Mouse (Mus musculus): ENCODE data around the gene Hspb1. TPM values are rescaled to one million over a fixed set of nuclear protein-coding genes. Genes with fewer than 3 reads are reported as not detected.

Gene Hspb1
- total RNA-seq, 2 experiments from 2014 or later, result 6.9 to 9.4 TPM

DNA sequence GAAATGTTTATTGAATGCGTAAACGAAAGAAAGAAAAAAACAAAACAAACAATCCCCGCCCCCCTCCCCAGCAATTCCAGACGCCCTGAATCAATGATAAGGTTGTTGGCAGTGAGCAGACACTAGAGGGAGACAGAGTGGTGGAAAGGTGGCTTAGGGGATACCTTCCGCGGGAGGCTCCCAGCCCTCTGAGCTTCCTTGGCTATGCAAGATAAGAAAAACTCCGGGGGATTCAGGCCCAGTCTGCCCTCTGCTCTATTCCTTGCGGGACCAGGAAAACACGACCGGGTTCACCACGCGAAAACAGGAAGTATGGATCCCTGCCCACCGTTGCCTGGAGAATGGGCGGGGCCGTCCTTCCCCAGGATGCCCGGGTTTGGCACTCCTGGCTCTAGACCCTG, 9.9 kb upstream of the Hspb1 start:
- DNase-seq (ENCODE audit: low spot score in 2 of 2), result peak; percentile 62 to 66
- intact Hi-C loops (cut with DNase I), result loop anchor here (5.0 kb wide), 1 partner anchor 184 kb away; no protein-coding TSS in a partner anchor

DNA sequence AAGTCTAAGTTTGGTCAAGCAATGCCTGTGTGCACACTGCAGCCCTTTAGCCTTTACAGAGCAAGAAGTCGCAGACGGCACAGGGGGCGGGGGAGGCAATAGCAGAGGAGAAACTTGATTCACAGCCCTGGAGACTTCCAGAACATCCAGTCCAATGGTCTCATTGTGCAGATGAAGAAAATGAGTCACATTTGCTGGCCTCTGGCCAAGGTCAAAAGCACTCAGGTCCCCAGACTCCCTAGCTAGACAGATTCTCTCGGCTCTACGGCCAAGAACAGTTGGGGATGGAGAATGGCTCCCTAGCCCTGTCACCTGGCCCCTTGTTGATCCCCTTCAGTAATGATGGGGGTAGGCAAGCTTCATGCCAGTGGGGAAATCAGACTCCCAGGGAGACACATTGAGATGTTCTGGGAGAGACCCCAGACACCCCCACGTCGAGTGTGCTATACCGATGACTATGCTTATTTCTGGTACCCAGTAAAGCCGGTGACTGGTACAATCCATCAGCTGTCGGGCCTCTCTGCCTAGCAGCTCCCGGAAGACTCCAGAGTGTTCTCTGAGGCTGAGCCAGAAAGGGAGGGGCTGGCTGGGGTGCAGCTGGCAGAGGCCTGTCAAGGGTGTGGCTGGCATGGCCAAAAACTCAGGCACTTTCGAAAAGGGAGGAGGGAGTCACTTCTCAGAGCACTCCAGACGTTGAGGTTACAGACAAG, 8.1 kb upstream of the Hspb1 start:
- DNase-seq (ENCODE audit: low spot score in 2 of 2), result peak; percentile 45 to 73
- intact Hi-C loops (cut with DNase I), result loop anchor here (5.0 kb wide), 1 partner anchor 183 kb away; no protein-coding TSS in a partner anchor

DNA sequence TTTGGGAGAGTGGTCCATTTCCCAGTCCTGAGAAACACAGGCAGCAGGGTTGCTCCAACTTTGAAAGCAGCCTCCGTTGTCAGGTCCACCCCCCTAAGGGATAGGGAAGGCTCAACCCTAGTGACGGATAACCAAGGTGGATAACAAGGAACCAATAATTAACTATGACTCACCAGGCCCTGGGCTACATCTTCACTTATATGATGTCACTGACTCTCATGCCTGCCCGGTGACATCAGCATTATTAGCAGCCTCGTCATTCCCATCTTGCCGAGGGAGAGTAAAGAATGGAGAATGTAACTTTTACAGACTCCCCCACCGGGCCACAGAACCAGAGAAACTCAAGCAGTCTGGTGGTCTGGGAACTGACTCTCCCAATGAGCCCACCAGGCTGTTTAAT, 3.1 kb upstream of the Hspb1 start:
- DNase-seq (ENCODE audit: low spot score in 2 of 2), result no peak
- intact Hi-C loops (cut with DNase I), result no loop called here

DNA sequence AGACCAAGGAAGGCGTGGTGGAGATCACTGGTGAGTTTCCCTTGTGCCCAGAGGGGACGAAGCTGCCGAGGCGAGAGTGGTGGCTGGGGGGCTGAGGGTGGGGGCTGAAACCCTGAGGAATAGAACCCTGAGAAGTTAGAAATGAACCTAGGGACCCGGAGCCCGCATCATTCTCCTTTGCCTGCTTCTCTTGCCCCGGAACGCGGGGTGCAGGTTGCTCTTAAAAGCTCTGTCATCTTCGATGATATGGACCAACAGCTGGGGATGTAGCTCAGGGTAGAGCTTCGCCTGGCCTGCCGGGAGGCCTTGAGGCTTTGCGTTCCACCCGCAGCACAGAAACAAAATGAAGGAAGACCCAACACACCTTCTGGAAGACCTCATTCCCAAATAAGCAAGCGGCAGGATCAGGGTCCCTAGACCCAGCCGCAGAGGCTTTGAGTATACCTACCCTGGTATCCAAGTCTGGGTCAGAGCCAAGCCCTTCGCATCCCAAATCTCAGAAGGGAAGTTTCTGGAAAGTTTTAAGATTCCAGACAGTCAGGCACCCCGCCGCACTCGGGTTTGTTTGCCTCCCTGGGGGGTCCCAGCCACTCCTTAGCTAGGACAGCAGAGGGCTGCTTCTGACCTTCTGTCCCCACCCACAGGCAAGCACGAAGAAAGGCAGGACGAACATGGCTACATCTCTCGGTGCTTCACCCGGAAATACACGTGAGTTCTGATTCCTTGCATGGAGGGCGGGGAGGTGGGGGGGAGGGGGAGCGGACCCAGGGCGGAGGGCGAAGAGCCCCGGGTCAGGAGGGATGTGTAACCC, 891 bp downstream of the Hspb1 start:
- no peak for DNase-seq (ENCODE audit: low spot score in 2 of 2)
- intact Hi-C loops (cut with DNase I), result no loop called here

DNA sequence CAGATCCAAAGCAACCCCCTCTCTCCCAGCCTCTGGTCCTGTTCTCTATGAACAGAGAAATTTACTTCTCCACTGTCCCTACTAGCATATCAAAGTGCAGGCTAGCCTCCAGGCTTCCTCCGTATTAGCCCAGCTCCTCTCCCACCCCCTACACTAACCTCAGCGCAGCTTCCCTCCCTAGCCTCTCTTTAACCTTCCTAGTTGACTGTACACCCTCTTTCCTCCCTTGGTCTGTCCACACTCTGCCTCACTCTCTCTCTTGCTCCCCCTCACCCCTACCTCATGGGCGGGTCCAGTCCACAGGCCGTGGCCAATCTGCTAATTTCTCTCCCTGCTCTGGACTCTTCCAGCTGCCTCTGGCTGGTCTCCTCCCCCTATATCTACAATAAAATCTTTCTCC, 2.6 kb downstream of the Hspb1 start:
- DNase-seq (ENCODE audit: low spot score in 2 of 2), result no peak
- intact Hi-C loops (cut with DNase I), result no loop called here

DNA sequence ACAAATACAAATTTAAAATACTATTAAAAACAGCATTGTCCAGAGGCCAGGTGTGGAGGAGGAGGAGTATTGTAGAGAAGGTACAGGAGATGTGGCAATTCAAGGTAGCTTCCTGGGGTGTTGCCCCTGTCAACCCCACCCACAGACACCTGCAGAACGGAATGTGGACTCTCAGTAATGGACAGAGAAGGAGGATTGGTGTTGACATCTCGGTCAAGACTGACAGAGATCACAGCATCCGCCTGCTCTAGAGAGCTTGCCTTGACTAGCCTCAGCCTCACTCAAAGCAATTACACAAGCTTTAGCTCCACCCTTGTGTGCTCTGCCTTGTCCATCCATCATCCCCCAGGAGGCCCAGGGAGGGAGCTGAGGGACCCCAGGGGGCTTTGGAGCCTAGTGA, 3.2 kb downstream of the Hspb1 start:
- DNase-seq (ENCODE audit: low spot score in 2 of 2), result no peak
- intact Hi-C loops (cut with DNase I), result no loop called here

DNA sequence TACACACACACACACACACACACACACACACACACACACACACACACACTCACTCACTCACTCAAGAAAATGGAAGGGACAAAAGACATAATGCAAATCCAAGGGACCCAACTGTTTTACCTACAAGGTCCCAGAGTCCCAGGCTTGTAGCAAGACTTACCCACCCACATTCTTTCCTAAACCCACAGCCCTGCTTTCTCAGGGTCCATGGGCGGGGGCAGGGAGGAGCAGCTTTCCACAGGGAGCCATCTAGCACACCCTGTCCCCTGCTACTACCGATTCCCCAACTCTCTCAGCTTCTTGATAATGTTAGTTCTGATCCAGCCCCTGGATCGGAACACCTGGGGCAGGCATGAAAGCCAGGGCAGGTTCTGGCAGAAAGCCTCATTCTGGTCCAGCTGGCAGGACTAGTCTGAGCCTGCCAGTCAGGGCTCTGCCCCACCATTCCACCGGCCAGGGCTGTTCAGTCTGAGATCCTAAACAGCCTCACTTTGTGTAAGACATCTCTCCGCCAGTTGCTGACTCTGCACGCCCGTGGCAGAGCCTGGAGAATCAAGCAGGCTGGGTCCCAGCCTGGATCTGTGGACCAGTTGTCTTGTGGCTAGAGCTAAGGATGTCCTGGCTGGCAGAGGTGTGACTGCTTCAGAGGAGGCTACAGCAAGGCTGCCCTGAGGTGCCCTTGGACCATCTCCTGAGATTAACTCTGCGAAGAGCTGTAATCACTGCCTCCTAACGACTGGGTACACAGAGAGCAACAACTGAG, 5.1 kb downstream of the Hspb1 start:
- intact Hi-C loops (cut with DNase I), result no loop called here
- no peak for DNase-seq (ENCODE audit: low spot score in 2 of 2)

DNA sequence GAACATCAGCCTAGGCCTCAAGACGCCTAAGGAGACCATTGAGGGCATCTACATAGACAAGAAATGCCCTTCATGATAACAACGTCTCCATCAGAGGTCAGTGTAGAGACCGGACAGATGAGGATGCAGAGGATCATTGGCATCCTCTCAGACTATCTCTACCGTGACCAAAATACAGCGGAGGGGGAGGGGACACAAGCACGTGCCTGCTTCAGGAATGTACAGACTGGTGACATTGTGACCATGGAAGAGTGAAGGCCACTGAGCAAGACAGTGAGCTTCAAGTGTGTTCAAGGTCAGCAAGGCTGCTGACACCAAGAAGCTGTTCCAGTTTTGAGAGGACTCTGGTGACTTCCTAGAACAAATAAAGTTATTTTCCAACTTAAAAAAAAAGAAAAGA, 7.2 kb downstream of the Hspb1 start:
- intact Hi-C loops (cut with DNase I), result no loop called here
- DNase-seq (ENCODE audit: low spot score in 2 of 2), result no peak

DNA sequence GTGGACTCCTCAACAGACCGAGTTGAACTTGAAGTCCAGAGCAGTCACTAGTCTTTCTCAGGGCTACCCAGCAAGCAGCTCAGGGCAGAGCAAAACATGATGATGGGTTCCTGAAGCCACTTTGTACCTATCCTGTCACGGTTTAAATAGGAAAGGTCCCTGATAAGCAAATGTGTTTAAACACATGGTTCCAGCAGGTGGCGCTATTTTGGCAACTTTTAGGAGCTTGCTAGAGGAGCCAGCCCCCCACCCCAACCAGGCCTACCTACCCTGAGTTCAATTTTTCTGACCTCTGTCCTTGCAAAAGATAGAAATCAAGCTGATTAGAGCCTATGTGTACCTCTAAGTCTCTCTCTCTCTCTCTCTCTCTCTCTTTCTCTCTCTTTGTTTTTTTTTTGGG, 10.3 kb downstream of the Hspb1 start:
- intact Hi-C loops (cut with DNase I), result no loop called here
- DNase-seq (ENCODE audit: low spot score in 2 of 2), result peak in 1 of 2 experiments; percentile 65

DNA sequence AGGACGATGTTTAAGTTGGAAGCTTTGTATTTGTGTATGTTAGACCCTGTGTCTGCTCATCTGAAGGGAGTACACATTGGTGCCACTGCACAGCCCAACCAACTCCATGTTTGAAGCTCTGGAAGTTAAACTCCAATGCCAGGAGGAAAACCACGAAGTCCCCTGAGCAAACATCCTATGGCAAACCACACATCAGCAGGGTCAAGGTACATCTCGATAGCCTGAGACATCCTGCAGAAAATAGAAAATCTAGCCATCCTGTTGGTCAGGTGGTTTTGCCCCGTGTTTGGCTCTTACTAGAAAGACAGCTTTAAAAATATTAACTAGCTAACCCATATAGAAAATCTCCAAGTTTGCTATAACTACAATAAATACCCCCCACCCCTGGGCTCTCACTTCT, 11.3 kb downstream of the Hspb1 start:
- intact Hi-C loops (cut with DNase I), result no loop called here
- no peak for DNase-seq (ENCODE audit: low spot score in 2 of 2)

DNA sequence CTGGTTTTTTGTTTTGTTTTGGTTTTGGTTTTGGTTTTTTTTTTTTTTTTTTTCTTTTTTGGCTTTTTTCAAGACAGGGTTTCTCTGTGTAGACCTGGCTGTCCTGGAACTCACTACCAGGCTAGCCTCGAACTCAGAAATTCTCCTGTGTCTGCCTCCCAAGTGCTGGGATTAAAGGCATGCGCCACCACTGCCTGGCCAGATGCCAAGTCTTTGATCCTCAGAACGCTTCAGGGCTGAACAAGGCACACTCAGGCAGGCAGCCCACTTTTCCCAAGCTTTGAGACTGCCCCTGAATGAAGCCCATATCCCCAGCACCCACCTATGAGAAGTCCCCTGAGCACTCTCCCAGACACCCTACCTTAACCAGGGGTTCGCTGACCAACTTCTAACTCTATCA, 12.1 kb downstream of the Hspb1 start:
- intact Hi-C loops (cut with DNase I), result loop anchor here (5.0 kb wide), 2 partner anchors 62 to 162 kb away; no protein-coding TSS in a partner anchor

DNA sequence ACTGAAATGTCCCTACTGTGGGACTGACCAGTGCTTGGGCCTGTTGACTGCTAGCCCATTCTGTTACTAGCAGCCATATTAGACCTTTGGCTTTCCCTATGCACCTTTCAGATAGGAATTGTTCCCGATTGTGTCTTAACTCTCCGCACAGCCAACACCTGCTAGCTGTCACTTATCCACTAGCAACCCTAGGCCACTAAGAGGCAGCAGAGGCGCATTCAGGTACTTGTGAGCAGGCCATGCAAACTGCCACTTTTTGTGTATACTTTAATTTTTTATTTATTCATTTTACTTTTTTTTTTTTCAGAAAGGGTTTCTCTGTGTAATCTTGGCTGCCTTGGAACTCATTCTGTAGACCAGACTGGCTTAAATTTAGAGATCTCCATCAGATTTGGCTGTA, 13.0 kb downstream of the Hspb1 start:
- intact Hi-C loops (cut with DNase I), result loop anchor here (5.0 kb wide), 2 partner anchors 62 to 162 kb away; no protein-coding TSS in a partner anchor

More for the DNA sequence above, 12.1 kb downstream of the Hspb1 start:
- no peak for DNase-seq (ENCODE audit: low spot score in 2 of 2)

DNA sequence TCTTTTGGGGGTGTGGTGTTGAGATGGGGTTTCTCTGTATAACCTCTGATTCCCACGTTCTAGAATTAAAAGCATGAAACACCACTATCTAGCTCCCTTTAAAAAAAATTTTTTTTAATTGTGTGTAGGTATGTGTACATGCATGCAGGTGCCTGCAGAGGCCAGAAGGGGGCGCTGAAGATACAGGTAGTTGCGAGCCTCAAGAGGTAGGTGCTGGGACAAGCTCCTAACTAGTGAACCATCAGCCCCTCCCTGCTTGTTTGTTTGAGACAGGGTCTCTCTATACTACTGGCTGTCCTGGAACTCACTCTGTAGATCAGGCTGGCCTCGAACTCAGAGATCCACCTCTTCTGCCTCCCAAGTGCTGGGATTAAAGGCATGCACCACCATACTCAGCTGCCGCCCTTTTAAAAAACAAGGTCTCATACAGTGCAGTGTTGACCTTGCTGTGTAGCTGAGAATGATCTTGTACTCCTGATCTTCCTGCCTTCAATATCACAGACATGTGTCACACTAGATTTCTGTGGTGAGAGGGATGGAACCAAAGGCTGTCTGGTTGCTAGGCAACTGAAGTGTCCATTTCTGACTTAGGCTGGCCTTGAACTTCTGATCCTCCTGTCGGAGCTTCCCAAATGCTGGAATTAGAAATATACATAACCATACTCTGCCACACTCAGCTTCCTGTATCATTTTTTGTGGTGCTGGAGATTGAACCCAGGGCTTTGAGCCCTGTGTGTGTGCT, 13.8 kb downstream of the Hspb1 start:
- intact Hi-C loops (cut with DNase I), result loop anchor here (5.0 kb wide), 2 partner anchors 61 to 161 kb away; no protein-coding TSS in a partner anchor
- no peak for DNase-seq (ENCODE audit: low spot score in 2 of 2)

More for the DNA sequence above, 13.0 kb downstream of the Hspb1 start:
- no peak for DNase-seq (ENCODE audit: low spot score in 2 of 2)

DNA sequence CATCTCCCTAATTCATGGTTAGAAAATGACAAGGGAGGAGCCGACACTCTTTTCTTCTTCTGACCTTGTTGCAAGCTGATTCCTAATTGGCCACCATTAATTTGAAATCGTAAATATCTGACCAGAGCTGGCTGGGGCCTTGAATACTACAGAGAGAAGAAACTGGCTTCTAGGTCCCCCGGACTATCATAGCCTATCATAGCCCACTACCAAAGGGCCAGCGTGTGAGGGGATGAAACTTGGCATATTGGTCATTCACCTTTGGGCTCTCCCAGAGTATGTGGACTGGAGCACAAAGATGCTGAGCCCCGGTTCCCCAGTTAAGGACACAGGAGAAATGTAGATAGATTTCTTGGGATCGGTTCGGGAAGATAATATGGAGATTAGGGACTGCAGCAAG, 15.3 kb downstream of the Hspb1 start:
- no peak for DNase-seq (ENCODE audit: low spot score in 2 of 2)
- intact Hi-C loops (cut with DNase I), result loop anchor here (5.0 kb wide), 2 partner anchors 59 to 159 kb away; no protein-coding TSS in a partner anchor

DNA sequence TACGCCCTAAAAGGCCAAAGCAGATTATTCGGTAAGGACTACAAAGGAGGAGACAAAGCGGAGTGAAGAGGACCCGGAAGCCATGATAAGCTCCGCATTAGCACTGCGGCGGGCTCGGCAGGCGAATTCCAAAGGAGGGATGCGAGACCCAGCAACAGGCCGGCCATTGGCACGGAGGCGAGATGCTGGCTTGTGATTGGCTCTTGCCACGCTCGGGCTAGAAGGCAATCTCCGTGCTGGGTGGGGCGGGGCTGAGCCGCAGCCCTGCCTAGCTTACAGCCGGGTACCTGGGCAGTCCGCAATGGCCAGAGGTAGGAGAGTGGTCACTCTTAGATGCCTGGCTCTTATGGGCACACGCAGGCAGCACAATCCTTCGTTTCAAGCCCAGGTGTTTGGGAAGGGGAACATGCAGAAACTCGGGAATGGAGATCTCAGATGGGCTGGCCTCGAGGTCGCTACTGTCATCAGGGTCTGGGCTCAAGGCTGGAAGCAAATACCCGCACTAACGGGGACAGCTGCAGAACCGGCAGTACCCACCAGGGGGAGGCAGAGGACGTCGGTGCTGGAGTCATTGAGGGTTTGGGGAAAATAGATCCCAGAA, 15.9 kb downstream of the Hspb1 start:
- DNase-seq (ENCODE audit: low spot score in 2 of 2), result peak; percentile 94 to 96
- intact Hi-C loops (cut with DNase I), result loop anchor here (2.0 to 5.0 kb wide), 3 partner anchors 31 to 159 kb away; partner anchors contain the start of gene Ywhag

DNA sequence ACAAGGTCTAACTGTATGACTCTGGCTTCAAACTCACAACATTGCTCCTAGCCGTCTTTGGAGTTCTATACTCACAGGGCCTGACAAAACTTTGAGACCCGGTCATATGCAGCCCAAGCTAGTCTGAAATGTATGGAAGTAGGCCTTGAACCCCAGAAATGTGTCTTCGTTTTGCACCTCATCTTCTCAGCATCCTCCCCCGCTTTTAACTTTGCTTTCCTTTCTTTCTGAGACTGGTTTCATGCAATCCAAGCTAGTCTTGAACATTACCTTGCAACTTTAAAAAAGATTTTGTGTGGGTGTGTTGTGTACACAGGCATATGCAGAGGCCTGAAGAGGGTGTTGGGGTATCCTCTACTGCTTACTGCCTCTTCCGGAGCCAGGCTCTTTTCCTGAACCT, 16.5 kb downstream of the Hspb1 start:
- intact Hi-C loops (cut with DNase I), result loop anchor here (2.0 to 5.0 kb wide), 3 partner anchors 31 to 158 kb away; partner anchors contain the start of gene Ywhag
- DNase-seq (ENCODE audit: low spot score in 2 of 2), result no peak

DNA sequence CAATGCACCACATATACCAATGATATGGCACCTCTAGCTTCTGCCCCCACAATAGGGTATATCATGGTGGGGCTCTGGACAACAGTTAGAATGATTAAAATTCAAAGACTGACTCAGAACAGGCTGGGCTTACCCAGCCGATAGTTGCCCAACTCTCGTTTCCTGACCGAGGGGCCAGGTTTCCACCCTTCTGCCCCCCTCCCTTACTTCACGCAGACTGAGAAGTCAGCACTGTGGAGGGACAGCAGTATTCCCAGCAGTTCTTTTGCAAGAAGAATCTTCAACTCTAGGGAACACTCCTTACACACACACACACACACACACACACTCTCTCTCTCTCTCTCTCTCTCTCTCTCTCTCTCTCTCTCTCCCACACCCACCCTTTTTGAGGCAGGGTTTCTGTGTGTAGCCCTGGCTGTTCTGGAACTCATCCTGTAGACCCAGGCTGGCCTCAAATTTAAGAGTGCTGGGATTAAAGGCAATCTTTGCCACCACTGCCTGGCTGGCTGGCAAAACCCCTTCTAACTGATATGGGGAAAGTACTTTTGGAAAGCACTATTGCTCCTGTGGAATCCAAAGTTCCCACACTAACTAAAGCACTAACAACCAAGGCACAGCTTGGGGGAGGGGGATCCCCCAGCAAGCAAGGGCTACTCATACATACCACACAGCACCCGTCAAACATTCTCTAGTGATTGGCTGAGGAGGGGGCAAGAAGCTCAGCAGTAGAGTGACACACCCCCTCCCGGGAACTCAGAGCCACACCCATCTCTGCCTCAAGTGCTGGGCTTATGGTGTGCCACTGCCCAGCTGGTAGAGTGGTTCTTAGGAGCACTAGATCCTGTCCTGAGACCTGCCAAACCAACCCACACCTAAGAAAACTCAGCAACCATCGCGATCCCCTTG, 17.9 kb downstream of the Hspb1 start:
- DNase-seq (ENCODE audit: low spot score in 2 of 2), result no peak
- intact Hi-C loops (cut with DNase I), result loop anchor here (2.0 kb wide), 1 partner anchor 29 kb away; the partner anchor contains the start of gene Ywhag
